Comparison of ENCODE assay signal across 8 mouse cellular contexts in genomic region chr8:123212321-123213117, GRCm38 (mm10). TPM values are rescaled to one million over a fixed set of nuclear protein-coding genes. Genes with fewer than 3 reads are reported as not detected.
DNase-seq lines count a peak whose midpoint lies in the region; ATAC-seq and TF ChIP-seq lines count a peak whose summit lies in the region.

Gene Chmp1a (minus strand): TSS chr8:123212763.
Gene Spata33 (plus strand): TSS chr8:123212832.

- intact Hi-C loops in heart, adult 2 months (cut with DNase I), result loop anchor here (2.0 to 10.0 kb wide), 3 partner anchors 42 to 738 kb away; partner anchors contain the start of genes Ctu2, Rnf166, Vps9d1 and Zfp276

- no peaks in the 10 kb centered on the region for H3K27me3 ChIP-seq in embryonic facial prominence, embryonic 13.5 days
- no peaks in the 10 kb centered on the region for H3K27me3 ChIP-seq in heart, adult 2 months (ENCODE audit: control insufficient read depth, insufficient read depth, low read length)
- no peaks in the 10 kb centered on the region for H3K27me3 ChIP-seq in kidney, adult 2 months (replicated peaks; ENCODE audit: control insufficient read depth, insufficient read depth, low read length)
- no peaks in the 10 kb centered on the region for H3K27me3 ChIP-seq in limb, embryonic 15.5 days
- no peaks in the 10 kb centered on the region for H3K27me3 ChIP-seq in midbrain, postnatal 0 days (ENCODE audit: insufficient read depth, low read length)

- peaks cover 28% of the 10 kb centered on the region for H3K36me3 ChIP-seq in embryonic facial prominence, embryonic 13.5 days
- H3K36me3 ChIP-seq in heart, adult 2 months (ENCODE audit: control insufficient read depth, insufficient read depth, low read length), result no peaks in the 10 kb centered on the region
- no peaks in the 10 kb centered on the region; the same call in 1 of the 2 replicates for H3K36me3 ChIP-seq in kidney, adult 2 months (ENCODE audit: control insufficient read depth, insufficient read depth, low read length)
- H3K36me3 ChIP-seq in limb, embryonic 15.5 days, result peaks cover 31% of the 10 kb centered on the region
- peaks cover 28% of the 10 kb centered on the region for H3K36me3 ChIP-seq in midbrain, postnatal 0 days (ENCODE audit: insufficient read depth, low read length)

- TF ChIP-seq POLR2A in heart, adult 2 months (IDR thresholded peaks at IDR 0.05; ENCODE audit: insufficient read depth, low read depth, low read length), result peak; percentile 79
- TF ChIP-seq POLR2A in kidney, adult 2 months (IDR thresholded peaks at IDR 0.05; ENCODE audit: low read depth, low read length), result peak; percentile 75

- H3K79me2 ChIP-seq in heart, adult 2 months (replicated peaks; ENCODE audit: control insufficient read depth, insufficient read depth, low read length), result no peaks in the 10 kb centered on the region

- 1% methylated on average over 67 of the region's 76 CpGs for WGBS in embryonic facial prominence, embryonic 13.5 days
- WGBS in heart, adult 2 months, result under 1% methylated on average over 76 of the region's 76 CpGs
- WGBS in kidney, adult 2 months, result under 1% methylated on average over 76 of the region's 76 CpGs
- WGBS in limb, embryonic 15.5 days, result 2% methylated on average over 63 of the region's 76 CpGs
- WGBS in midbrain, postnatal 0 days, result under 1% methylated on average over 76 of the region's 76 CpGs

- H3K4me1 ChIP-seq in embryonic facial prominence, embryonic 13.5 days, result peaks cover 20% of the 10 kb centered on the region
- H3K4me1 ChIP-seq in heart, adult 2 months (ENCODE audit: control insufficient read depth, insufficient read depth, low read length), result peaks cover 3% of the 10 kb centered on the region; the same call in 1 of the 2 replicates
- peaks cover 12% of the 10 kb centered on the region; the same call in 1 of the 2 replicates for H3K4me1 ChIP-seq in kidney, adult 2 months (ENCODE audit: control insufficient read depth, insufficient read depth, low read length)
- H3K4me1 ChIP-seq in limb, embryonic 15.5 days, result peaks cover 24% of the 10 kb centered on the region
- peaks cover 14% of the 10 kb centered on the region; the same call in 1 of the 2 replicates for H3K4me1 ChIP-seq in midbrain, postnatal 0 days (ENCODE audit: insufficient read depth, low read length)

- ATAC-seq in embryonic facial prominence, embryonic 13.5 days (ENCODE audit: insufficient number of reproducible peaks, insufficient read depth, low FRiP score, low TSS enrichment, low read depth), result peak; percentile 85
- ATAC-seq in limb, embryonic 15.5 days (ENCODE audit: insufficient number of reproducible peaks, low FRiP score, low TSS enrichment, low read depth), result peak; percentile 89
- peak; percentile 94 for ATAC-seq in midbrain, postnatal 0 days (ENCODE audit: low FRiP score)

- H3K9me3 ChIP-seq in embryonic facial prominence, embryonic 13.5 days, result no peaks in the 10 kb centered on the region
- H3K9me3 ChIP-seq in limb, embryonic 15.5 days, result no peaks in the 10 kb centered on the region
- H3K9me3 ChIP-seq in midbrain, postnatal 0 days (ENCODE audit: low read length), result no peaks in the 10 kb centered on the region

- DNase-seq in A20 (ENCODE audit: low read depth, low spot score), result peak; percentile 94
- DNase-seq in adrenal gland, postnatal 4 days (ENCODE audit: low spot score in 2 of 2), result peak; percentile 79 to 90
- peak; percentile 89 to 91 for DNase-seq in heart, adult 2 months
- peak; percentile 98 for DNase-seq in kidney, adult 2 months
- peak; percentile 95 for DNase-seq in midbrain, postnatal 0 days (ENCODE audit: low spot score)
- DNase-seq in spleen, postnatal 10 days (ENCODE audit: low spot score in 2 of 2), result peak; percentile 87 to 93

- TF ChIP-seq EP300 in heart, adult 2 months (IDR thresholded peaks at IDR 0.05; ENCODE audit: insufficient read depth, low read depth, low read length), result 0 out of 2 replicates have a peak, but pooled peaks have one; percentile 4

- peak; percentile 86 for TF ChIP-seq CTCF in heart, adult 2 months (IDR thresholded peaks at IDR 0.05)
- peak; percentile 63 for TF ChIP-seq CTCF in kidney, adult 2 months (conservative IDR thresholded peaks at IDR 0.05; ENCODE audit: insufficient read depth, insufficient read length, low read depth, low read length)
- TF ChIP-seq CTCF in midbrain, postnatal 0 days (IDR thresholded peaks at IDR 0.05), result peak; percentile 68

- peak within 1 kb of the TSS; percentile 99 for H3K9ac ChIP-seq in embryonic facial prominence, embryonic 13.5 days
- peak within 1 kb of the TSS; percentile 90 for H3K9ac ChIP-seq in heart, adult 2 months (ENCODE audit: low read depth, low read length)
- H3K9ac ChIP-seq in limb, embryonic 15.5 days, result peak within 1 kb of the TSS; percentile 97
- H3K9ac ChIP-seq in midbrain, postnatal 0 days (replicated peaks; ENCODE audit: low read length, poor library complexity, severe bottlenecking), result peak within 1 kb of the TSS; percentile 98

- peak within 1 kb of the TSS; percentile 91 for H3K4me2 ChIP-seq in embryonic facial prominence, embryonic 13.5 days
- H3K4me2 ChIP-seq in limb, embryonic 15.5 days, result peak within 1 kb of the TSS; percentile 86
- peak within 1 kb of the TSS; percentile 92 for H3K4me2 ChIP-seq in midbrain, postnatal 0 days (ENCODE audit: low read depth, low read length, poor library complexity, severe bottlenecking)

- H3K4me3 ChIP-seq in embryonic facial prominence, embryonic 13.5 days, result peak within 1 kb of the TSS; percentile 98
- peak within 1 kb of the TSS; percentile 82 for H3K4me3 ChIP-seq in heart, adult 2 months
- peak within 1 kb of the TSS; percentile 86 for H3K4me3 ChIP-seq in kidney, adult 2 months (ENCODE audit: insufficient read depth, low read depth, low read length)
- peak within 1 kb of the TSS; percentile 98 for H3K4me3 ChIP-seq in limb, embryonic 15.5 days
- H3K4me3 ChIP-seq in midbrain, postnatal 0 days (ENCODE audit: low read depth, low read length), result peak within 1 kb of the TSS; percentile 90

- H3K27ac ChIP-seq in embryonic facial prominence, embryonic 13.5 days, result peak within 1 kb of the TSS; percentile 39; the same call in 1 of the 2 replicates
- H3K27ac ChIP-seq in heart, adult 2 months, result peak within 1 kb of the TSS; percentile 93
- peak within 1 kb of the TSS; percentile 52 for H3K27ac ChIP-seq in kidney, adult 2 months (ENCODE audit: insufficient read depth, low read depth, low read length)
- H3K27ac ChIP-seq in limb, embryonic 15.5 days, result peak within 1 kb of the TSS; percentile 51
- H3K27ac ChIP-seq in midbrain, postnatal 0 days (ENCODE audit: low read depth, low read length), result peak within 1 kb of the TSS; percentile 77

RNA-seq across cellular contexts. Expression of gene Chmp1a, which starts in this region (rescaled TPM):
- total RNA-seq in adrenal gland, postnatal 4 days (2021), result 100 to 1,000 TPM in 1 of 2 experiments, 10 to 100 TPM in 1; 97.3 to 105 TPM
- 153 and 164 TPM in 2 replicates for polyA plus RNA-seq in embryonic facial prominence, embryonic 13.5 days (2015; fragmentation: Nextera tagmentation; extraction: Ambion mirVana)
- 10 to 100 TPM; 56.3 to 58.3 TPM for total RNA-seq in heart, adult 2 months (2021)
- 63.9 and 81.4 TPM in 2 replicates for polyA plus RNA-seq in heart, adult 2 months (2012; rRNA removed)
- polyA plus RNA-seq in kidney, adult 2 months (2012; rRNA removed), result 99.6 and 112 TPM in 2 replicates
- polyA plus RNA-seq in limb, embryonic 15.5 days (2015; fragmentation: Nextera tagmentation; extraction: Ambion mirVana), result 166 and 176 TPM in 2 replicates
- 206 and 212 TPM in 2 replicates for total RNA-seq in midbrain, postnatal 0 days (2014; rRNA removed)
- polyA plus RNA-seq in midbrain, postnatal 0 days (2015; fragmentation: Nextera tagmentation; extraction: Ambion mirVana), result 221 and 236 TPM in 2 replicates

RNA-seq across cellular contexts. Expression of gene Spata33, which starts in this region (rescaled TPM):
- 1 to 10 TPM; 4.0 to 4.5 TPM for total RNA-seq in adrenal gland, postnatal 4 days (2021)
- polyA plus RNA-seq in embryonic facial prominence, embryonic 13.5 days (2015; fragmentation: Nextera tagmentation; extraction: Ambion mirVana), result 5.8 and 5.9 TPM in 2 replicates
- total RNA-seq in heart, adult 2 months (2021), result 10 to 100 TPM; 25.6 to 29.4 TPM
- 16.2 and 16.4 TPM in 2 replicates for polyA plus RNA-seq in heart, adult 2 months (2012; rRNA removed)
- polyA plus RNA-seq in kidney, adult 2 months (2012; rRNA removed), result 3.5 and 4.6 TPM in 2 replicates
- polyA plus RNA-seq in limb, embryonic 15.5 days (2015; fragmentation: Nextera tagmentation; extraction: Ambion mirVana), result 3.5 and 3.9 TPM in 2 replicates
- total RNA-seq in midbrain, postnatal 0 days (2014; rRNA removed), result 4.9 and 7.3 TPM in 2 replicates
- 9.2 and 9.3 TPM in 2 replicates for polyA plus RNA-seq in midbrain, postnatal 0 days (2015; fragmentation: Nextera tagmentation; extraction: Ambion mirVana)

Comparison
In these comparisons a context has a peak if more than half of its experiments do, and no peak if none do; other contexts are left out.
1. Peak in every context shown above with its lines: DNase-seq, ATAC-seq, H3K4me3 ChIP-seq and H3K27ac ChIP-seq.
2. H3K27ac ChIP-seq: peak in every context shown above with its lines; median percentile 93 in heart, adult 2 months; 77 in midbrain, postnatal 0 days; 52 in kidney, adult 2 months; 51 in limb, embryonic 15.5 days; 39 in embryonic facial prominence, embryonic 13.5 days.